Mouse (Mus musculus) regulatory T cell (primary cell): ENCODE results near the gene Gpr12.
"Not testable (repeated sequence)": the region's sequence is repeated elsewhere in the genome, so short reads cannot be mapped to it uniquely, and the experiment has no call there.

Experiments
- in situ Hi-C: fragments of 300-600 bp; cut with MboI, MseI; formaldehyde crosslinking; loops from one replicate; pipeline ENCODE4 v1.15.1; 2025; ENCODE audit warnings: high pct_unique_total_duplicates

Gpr12 gene

DNA sequence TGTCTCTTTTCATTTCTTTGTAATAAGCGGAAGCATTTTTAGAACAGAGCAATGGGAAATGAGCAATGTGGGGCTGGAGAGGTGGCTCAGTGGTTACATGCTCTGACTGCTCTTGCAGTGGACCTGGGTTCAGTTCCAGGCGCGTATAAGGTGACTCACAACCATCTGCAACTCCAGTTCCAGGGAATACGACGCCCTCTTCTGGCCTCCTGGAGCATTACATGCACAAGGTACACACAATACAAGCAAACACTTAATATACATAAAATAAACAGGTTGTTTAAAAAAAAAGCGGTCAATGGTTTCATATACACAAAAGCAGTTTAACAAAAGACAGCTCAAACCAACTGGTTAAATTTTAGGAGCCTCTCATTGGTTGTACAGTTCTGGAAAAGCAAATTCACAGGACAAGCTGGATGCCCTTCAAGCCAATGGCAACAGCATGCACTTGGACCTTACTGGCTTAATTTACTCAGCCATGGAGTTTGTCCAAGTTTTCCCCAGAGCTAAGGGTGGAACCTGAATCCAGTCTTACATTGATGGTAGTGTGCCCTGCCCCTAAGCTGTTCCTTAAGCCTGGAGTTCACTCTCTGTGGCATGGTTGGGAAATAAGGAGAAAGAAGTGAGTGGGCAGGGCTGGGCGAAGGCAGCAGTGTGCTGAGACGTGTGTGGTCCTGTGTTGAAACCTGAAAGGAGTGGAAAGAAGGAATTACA, 1.5 kb upstream of the Gpr12 start:
- in situ Hi-C loops: no loop called here

DNA sequence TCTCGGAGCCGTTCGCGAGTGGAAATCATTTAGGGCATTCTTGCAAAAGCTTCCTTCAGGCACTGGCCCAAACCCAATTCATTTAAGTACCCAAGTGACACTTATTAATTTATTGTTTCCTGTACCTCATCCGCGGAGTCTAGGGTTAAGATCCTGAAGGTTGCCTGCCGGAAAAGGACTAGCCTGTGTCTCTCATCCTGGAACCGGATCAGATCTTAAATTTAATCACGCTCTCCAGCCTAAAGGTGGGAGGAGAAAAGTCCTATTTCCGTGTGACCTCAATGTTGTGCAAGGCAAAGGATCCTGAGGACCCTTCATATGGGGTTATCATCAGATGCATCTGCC, 240 bp upstream of the Gpr12 start:
- in situ Hi-C loops: no loop called here

DNA sequence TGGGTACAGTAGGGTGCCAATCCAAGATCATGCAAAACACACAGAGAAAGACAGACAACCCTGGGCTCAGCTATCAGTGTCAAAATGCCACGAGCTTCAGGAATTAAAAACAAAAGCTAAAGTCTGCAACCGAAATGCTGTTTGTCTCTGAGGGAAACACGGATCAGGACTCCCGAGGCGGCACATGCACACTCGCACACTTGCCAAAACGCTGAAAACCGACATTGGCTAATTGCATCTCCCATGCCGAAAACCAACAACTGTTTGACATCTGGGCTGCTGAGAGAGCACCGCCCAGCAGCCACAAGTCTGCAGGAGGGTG, 922 bp downstream of the Gpr12 start:
- in situ Hi-C loops: no loop called here

DNA sequence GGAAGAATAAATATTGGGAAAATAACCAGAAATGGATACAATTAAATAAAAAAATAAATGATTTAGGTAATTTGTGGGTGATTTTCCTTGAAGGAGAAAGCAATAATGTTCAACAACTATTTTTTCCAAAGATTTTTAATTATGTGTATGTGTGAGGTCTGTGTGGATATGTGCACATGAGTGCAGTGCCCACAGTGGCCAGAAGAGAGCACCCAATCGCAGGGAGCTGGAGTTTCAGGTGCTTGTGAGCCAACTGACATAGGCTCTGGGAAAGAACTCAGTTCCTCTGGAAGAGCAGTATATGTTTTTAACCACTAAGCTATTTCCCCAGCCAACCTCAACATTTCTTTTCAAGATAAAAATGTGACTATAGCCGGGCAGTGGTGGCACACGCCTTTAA, 8.4 kb downstream of the Gpr12 start:
- in situ Hi-C loops: no loop called here

DNA sequence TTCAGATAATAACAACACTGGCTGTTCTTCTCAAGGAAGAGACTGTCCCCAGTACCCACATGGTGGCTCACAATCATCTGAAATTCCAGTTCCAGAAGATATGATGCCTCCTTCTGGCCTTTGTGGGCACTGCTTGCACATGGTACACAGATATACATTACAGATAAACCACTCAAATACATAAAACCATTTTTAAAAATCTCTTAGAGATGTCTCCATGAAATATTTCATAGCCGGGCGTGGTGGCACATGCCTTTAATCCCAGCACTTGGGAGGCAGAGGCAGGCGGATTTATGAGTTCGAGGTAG, 12.3 kb downstream of the Gpr12 start:
- in situ Hi-C loops: not testable (repeated sequence)

DNA sequence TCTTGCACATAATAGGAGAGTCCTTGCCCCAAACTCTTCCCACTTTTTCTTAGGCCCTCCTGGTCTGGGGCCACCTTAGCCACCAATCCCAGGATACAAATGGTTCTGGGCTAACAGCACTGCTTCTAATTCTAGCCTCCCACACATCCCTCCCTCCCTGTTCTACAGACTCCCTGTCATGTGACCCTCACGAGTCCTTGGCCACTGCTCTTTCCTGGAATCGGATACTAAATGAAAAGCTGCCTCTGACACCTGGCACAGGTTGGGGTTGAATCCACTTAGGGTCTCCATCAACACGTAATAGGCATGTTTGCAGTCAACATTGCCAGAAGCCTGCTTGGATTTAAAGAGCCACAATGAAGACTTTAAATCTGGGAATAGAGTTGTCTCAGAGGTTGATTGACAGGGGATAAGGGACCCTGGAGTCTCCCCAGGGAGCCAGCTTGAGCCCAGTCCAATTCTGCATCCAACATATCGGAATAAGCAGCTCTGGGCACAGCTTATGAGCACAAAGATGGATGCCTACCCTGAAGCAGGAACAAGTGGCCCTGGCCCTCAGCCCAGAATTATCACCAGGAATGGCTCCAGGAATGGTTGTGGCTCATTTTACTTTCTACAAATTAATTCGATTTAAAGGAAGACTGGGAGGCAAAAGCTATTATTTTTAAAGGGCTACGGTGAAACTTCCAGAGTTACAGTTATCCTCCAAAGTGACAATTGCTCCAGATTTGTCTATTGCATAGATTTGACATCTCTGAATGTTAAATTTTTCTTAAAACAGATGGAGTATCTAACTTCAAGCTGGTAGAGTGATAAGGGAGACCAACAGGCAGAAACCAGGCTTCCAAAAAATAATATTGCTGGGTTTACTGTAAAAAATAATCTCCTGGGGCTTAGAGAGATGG, 13.0 kb downstream of the Gpr12 start:
- in situ Hi-C loops: not testable (repeated sequence)

DNA sequence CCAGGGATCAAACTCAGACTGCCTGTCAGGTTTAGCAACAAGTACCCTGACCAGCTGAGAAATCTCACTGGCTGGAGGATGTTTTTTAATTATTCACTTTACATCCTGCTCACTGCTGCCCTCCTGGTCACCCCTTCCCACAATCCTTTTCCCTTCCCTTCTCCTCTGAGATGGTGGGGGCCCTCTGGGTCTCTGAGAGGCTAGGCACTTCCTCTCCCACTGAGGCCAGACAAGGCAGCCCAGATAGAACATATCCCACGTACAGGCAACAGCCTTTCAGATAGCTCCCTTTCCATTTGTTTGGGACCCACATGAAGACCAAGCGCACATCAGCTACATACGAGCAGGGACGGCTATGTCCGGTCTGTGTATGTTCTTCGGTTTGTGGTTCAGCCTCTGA, 14.9 kb downstream of the Gpr12 start:
- in situ Hi-C loops: not testable (repeated sequence)

DNA sequence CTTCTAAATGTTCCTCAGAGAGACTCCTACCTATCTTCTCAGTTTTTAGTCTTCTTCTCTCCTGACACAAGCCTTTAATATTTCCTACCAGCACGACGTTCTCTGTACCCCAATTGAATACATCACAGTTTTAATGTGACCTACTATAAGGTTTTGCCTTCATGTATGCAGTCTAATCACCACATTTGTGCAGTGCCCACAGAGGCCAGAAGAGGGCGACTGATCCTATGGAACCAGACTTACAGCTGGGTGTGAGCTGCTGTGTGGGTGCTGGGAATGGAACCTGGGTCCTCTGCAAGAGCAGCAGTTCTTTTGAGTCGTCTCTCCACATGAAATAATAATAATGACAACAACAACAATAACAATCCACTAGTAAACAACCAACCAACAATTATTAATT, 18.0 kb downstream of the Gpr12 start:
- in situ Hi-C loops: no loop called here

DNA sequence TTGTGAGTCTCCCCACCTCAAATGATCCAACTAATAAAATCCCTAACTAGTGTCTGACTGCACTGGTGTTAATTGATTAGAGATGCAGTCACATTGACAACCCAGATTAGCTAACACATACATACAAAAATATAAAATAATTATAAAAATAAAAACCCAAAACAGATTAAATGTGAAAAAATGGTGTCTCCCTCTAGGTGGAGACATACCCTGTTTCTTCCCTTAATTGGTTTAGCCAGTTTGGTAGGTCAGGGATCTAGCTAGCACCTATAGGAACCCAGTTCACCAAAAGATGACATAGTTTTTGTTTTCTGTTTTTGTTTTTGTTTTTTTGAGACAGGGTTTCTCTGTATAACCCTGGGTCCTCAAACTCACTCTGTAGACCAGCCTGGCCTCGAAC, 20.8 kb downstream of the Gpr12 start:
- in situ Hi-C loops: loop anchor here (5.0 kb wide), 1 partner anchor 47 kb away; no protein-coding TSS in a partner anchor

DNA sequence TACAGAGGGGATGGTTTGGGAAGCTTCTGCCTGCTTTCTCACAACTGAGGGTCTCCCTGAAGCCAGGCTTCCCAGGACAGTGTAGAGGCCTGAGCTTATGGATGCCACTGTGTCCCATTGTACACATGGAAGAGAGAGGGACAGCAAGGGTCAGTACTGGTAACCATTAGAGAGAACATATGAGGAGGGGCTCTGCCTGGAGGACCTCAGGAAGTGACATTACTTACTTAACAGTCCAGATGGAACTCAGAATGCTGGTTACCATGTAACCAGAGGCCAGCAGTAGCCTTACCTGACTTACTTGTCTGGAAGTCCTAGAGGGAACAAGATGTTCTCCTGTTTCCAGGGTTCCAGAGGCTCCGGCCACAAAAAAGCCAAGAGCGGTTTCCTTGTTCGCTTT, 29.2 kb downstream of the Gpr12 start, which contains the start of gene Gm3415:
TSS of gene Gm3415 (plus strand) at position 301 of the 400 bp plus-strand sequence.
- in situ Hi-C loops: not testable (repeated sequence)

DNA sequence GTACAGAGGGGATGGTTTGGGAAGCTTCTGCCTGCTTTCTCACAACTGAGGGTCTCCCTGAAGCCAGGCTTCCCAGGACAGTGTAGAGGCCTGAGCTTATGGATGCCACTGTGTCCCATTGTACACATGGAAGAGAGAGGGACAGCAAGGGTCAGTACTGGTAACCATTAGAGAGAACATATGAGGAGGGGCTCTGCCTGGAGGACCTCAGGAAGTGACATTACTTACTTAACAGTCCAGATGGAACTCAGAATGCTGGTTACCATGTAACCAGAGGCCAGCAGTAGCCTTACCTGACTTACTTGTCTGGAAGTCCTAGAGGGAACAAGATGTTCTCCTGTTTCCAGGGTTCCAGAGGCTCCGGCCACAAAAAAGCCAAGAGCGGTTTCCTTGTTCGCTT, 47.7 kb downstream of the Gpr12 start, which contains the start of gene Gm3409:
TSS of gene Gm3409 (plus strand) at position 301 of the 400 bp plus-strand sequence.
- in situ Hi-C loops: not testable (repeated sequence)
